In genomic region chr1:182539023-182539940, GRCm38 (mm10) we compare ENCODE assay signal across 8 mouse cellular contexts. TPM values are rescaled to one million over a fixed set of nuclear protein-coding genes. Genes with fewer than 3 reads are reported as not detected.
DNase-seq lines count a peak whose midpoint lies in the region; ATAC-seq lines count a peak whose summit lies in the region.

No protein-coding gene starts in this region.

- peak overlapping the region; percentile 68 for H3K9ac ChIP-seq in hindbrain, embryonic 15.5 days

- H3K4me3 ChIP-seq in hindbrain, embryonic 15.5 days = peak overlapping the region; percentile 42

- 18% methylated on average over 9 of the region's 9 CpGs for WGBS in hindbrain, embryonic 15.5 days

- H3K27ac ChIP-seq in hindbrain, embryonic 15.5 days (replicated peaks) = peak overlapping the region; percentile 85

- no peaks in the 10 kb centered on the region for H3K27me3 ChIP-seq in hindbrain, embryonic 15.5 days

- peaks cover 4% of the 10 kb centered on the region for H3K4me1 ChIP-seq in hindbrain, embryonic 15.5 days (replicated peaks)

- no peaks in the 10 kb centered on the region for H3K9me3 ChIP-seq in hindbrain, embryonic 15.5 days

- H3K4me2 ChIP-seq in hindbrain, embryonic 15.5 days = peak overlapping the region; percentile 81

- H3K36me3 ChIP-seq in hindbrain, embryonic 15.5 days = no peaks in the 10 kb centered on the region

- ATAC-seq in hindbrain, embryonic 15.5 days (ENCODE audit: low FRiP score, low read depth) = peak; percentile 87

- DNase-seq in T-cell, adult 2 months (ENCODE audit: low spot score) = peak; percentile 81
- peak; percentile 85 to 88 for DNase-seq in cerebellum, postnatal 14 days
- DNase-seq in frontal cortex, postnatal 25 days (ENCODE audit: low spot score in 2 of 2) = peak; percentile 24 to 68
- DNase-seq in layer of hippocampus, postnatal 36 days = peak; percentile 57 to 70
- peak; percentile 82 for DNase-seq in lung, postnatal 14 days
- peak; percentile 94 for DNase-seq in retina, embryonic 14.5 days (ENCODE audit: low spot score)
- DNase-seq in thymus, postnatal 4 days = peak; percentile 70

RNA-seq across cellular contexts. Expression of gene Capn2, which starts 21.9 kb away (rescaled TPM):
- 93.3 and 93.9 TPM in 2 replicates for polyA plus RNA-seq in hindbrain, embryonic 15.5 days (2015; fragmentation: Nextera tagmentation; extraction: Ambion mirVana)
- 10 to 100 TPM; 57.9 to 59.5 TPM for total RNA-seq in layer of hippocampus, postnatal 36 days (2021)

RNA-seq across cellular contexts. Expression of gene Capn8, which starts 25.5 kb away (rescaled TPM):
- not detected in 2 replicates for polyA plus RNA-seq in hindbrain, embryonic 15.5 days (2015; fragmentation: Nextera tagmentation; extraction: Ambion mirVana)
- total RNA-seq in layer of hippocampus, postnatal 36 days (2021) = not detected

Comparison
In these comparisons a context has a peak if more than half of its experiments do, and no peak if none do; other contexts are left out.
1. Peak in every context shown above with its lines: DNase-seq, ATAC-seq, H3K4me3 ChIP-seq and H3K27ac ChIP-seq.